Mouse (Mus musculus) CD4-positive, CD25-positive, alpha-beta regulatory T cell, adult 4 months (primary cell): ENCODE measurements around the gene Rrnad1. TPM values are rescaled to one million over a fixed set of nuclear protein-coding genes. Genes with fewer than 3 reads are reported as not detected.
"Not testable (repeated sequence)": the region's sequence is repeated elsewhere in the genome, so short reads cannot be mapped to it uniquely, and the experiment has no call there.

Source experiments
- ATAC-seq: one replicate; pipeline ENCODE4 v1.8.0; 2017
- polyA plus RNA-seq, 2 experiments: library from polyadenylated mRNA; unstranded; fragments of 100-300 nt; shearing (Covaris generic); gene quantifications; one replicate each; pipeline ENCODE4 v1.2.1; 2017

The Rrnad1 gene
- polyA plus RNA-seq, 2 experiments from 2014 or later = 24.4 to 28.2 TPM

DNA sequence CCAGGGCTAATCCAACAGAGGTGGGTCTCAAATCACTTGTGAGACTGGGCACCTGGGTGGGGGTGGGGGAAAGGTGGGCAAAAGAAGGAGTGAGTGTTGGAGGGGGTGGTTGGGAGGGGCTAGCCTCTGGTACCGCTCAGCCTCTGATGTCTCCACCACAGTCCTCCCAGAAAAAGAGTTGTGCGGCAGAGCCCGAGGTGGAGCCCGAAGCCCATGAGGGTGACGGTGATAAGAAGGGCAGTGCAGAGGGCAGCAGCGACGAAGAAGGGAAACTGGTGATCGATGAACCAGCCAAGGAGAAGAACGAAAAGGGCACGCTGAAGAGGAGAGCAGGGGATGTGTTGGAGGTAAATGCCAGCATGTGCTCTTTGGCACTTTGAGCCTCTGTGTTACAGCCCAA, 16.6 kb downstream of the Rrnad1 start:
- no peak for ATAC-seq

DNA sequence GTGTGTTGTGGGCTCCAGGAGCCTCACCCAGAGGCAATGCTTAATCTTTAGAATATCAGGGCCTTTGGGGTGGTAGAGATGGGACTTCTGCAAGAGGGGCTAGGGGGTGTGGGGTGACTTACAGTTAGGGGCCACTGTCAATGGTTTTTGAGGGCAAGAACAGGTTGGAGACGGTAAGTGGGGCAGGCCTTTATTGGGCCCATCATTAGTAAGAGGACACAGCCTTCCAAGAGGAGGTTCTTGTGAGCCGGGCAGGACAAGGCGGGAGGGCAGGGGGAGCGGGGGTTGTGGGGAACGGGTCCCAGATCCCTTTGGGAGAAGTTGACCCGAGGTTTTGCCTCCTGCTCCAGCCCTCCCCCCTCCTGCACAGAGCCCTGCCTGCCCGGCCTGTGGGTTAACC, 17.0 kb downstream of the Rrnad1 start:
- no peak for ATAC-seq

DNA sequence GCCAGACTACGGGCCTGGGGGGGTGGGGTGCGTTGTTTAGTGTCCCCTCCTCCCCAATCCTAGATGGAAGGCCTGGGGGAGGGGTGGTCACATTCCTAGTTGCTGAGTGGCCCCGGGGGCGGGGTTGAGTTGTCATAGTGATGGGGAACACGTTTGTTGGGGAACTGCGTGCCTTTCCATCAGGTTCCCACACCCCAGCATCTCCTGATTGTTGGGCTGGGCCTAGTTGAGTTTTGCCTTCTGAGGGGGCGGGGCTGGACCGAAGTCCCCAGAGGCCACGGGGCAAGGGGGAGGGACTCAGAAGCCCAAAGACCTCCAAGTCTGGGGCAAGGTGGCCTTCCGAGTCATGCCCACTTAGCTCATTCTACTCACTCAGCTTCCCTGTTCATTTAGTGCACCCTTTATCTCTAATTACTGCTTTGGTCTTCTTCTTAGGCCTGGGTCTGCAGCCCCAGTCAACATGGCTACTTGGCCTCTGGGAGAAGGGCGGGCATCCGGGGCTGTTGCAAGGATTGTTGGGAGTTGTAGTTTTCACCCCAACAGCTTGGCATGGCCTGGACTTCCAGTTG, 19.9 kb downstream of the Rrnad1 start:
- no peak for ATAC-seq

DNA sequence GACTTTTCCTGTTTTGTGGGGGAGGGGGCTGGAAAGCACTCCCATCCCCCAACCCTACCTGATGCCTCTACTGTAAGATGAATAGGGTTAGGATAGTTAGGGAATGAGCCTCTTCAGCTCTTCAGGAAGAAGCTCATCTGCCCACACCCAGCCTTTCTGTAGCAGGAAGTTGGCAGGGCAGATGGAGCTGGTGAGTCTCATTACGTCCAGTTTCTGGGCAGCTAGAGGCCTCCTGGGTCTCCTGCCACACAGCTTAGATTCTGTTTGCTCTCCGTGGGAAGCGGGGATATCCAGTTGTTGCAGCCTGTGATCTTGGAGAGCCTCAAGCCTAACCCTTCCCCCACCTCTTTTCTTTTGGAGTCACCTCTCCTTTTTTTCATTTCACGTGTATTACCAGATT, 20.6 kb downstream of the Rrnad1 start:
- no peak for ATAC-seq

DNA sequence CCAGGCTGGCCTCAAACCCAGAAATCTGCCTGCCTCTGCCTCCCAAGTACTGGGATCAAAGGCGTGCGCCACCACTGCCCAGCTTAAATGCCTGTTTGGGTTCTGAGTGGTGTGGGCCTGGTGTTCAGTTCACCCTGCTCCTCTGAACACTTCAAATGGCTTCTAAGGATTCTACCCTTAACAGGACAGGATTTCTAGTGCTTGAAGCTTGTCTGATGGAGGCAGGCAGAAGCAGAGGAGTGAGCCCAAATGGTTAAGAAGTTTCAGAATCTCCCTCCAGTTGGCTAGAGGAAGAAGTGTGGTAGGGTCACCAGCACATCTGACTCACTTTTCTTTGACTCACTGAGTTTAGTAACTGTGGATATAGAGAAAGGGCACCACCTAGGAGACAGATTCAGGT, 21.1 kb downstream of the Rrnad1 start:
- ATAC-seq = no peak

DNA sequence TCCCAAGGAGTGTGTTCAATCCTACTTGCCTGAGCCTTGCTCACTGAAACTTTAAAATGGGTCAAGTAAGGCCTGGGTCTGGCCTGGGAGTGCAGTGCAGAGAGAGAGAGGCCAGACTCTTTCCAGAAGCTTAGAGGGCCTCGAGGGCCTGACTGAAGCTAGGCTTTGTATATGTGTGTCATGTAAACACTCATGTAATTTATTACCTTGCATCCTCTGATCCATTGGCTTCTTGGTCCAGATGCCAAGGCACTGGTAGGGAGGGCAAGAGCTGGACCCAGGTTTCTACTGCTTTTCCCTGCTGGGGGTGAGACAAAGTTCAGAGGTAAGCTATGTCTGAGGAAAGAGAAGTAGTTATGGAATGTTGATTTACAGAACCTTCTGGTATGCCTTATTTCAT, 22.6 kb downstream of the Rrnad1 start:
- no peak for ATAC-seq

DNA sequence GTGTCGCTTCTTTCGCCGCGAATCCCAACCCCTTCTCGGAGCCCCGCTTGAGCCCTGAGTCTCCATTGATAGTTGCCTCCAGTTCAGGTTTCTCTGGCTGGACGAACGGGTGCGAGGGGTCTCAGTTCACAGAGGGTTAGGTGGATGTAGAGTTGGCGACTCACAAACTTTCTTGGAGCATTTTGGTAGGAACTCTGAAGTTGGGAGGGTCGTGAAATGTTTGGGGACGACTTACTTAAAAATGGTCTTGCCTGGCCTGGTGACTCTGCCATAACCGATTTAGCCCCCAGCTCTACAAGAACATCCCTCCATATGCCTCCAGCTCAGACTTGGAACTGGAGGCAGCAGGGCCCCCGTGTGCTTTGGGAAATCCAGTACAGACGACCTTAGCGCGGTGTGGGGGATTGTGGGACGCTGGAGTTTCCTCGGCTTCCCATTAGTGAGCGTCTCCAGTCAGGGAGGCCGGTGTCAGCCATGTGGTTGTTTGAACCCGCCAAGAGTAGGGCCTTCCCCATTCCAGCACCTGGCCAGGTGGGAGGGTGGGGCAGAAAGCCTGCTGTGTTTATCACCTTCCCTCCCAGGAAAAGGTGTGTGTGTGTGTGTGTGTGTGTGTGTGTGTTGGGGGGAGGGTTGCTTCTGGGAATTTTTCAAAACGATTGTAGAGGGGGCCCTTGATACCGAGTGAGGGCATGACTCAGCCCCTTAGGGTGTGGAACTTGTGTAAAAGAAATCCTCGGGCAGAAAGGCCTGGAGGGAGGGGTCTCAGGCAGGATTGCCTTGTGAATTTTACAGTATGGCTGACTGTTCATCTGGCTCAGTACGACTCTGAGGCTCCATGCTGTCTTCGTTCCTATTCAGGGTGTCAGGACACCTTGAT, 23.3 kb downstream of the Rrnad1 start:
- no peak for ATAC-seq

DNA sequence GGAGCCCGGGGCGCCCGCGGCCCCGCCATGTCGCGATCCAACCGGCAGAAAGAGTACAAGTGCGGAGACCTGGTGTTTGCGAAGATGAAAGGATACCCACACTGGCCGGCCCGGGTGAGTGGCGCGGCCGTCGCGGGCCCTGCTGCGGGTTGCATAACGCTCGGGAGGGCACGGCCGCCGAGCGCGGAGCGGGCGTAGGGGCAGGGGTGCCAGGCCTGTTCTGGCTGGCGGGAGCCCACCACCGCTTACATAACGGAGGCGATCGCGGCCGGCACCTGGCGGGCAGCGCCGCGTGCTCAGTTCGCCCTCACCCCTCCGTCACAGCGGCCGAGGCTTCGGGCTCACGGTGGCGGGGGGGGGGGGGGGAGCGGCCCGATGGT, 23.9 kb downstream of the Rrnad1 start:
- ATAC-seq = no peak

DNA sequence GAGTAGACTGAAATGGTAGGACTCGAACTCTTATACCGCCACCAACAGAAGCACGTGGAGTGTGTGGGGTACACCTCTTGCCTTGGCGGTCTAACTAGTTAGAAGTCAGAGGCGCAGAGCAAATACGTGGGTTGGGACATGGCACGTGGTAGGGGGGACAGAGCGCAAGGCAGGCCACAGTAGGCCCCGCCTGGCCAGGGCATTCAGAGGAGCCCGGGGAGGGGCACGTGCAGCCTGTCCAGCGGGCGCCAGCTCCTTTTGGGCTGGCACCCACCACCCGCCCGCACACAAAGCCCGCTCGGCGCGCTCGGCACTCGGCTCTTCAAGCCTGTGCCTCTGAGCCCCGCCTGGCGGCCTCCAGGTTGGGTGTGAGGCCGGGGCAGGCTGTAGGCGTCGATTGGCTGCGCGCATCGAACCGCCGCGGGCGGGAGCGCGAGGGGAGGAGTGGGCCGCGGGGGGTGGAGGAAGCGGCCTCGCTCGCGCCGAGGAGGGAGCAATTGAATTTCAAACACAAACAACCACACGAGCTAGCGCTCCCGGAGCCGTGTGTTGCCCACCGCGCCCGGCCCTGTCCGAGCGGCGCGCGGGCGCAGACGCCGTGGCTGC, 24.5 kb downstream of the Rrnad1 start, which contains the start of gene Hdgf:
Hdgf (plus strand) TSS at position 442 of the 606 bp plus-strand sequence.
- ATAC-seq = peak; percentile 96

DNA sequence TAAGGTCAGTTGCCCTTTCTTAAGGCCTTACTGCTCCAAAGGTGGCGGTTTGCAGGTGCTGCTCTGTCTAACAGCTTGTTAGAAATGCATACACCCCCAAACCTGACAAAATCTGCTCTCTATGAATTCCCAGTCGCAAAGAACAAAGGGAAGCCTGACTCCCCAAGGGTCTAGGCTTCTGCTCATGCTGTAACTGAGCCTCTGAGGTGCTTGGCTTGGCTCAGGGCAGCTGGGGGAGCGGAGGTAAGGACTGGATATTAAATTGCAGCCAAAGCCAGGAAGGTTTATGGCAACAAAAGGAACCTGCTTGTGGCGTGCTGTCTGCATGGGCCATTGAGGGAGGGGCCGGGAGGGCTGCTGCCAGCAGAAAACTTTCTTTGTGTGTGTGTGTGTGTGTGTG, 26.7 kb downstream of the Rrnad1 start:
- ATAC-seq = no peak

DNA sequence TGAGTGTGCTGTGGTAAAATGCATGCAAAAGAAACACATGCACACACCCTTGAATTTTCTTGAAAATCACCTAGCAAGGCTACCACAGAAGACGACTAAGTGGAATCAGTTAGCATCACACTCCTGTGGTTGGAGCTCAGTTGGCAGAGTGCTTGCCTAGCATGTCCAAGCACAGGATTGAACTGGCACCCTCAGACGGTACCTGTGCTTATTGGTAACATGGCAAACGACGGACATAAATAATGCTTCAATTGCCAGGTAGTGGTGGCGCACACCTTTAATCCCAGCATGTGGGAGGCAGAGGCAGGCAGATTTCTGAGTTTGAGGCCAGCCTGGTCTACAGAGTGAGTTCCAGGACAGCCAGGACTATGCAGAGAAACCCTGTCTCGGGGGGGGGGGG, 28.6 kb downstream of the Rrnad1 start:
- ATAC-seq = not testable (repeated sequence)

DNA sequence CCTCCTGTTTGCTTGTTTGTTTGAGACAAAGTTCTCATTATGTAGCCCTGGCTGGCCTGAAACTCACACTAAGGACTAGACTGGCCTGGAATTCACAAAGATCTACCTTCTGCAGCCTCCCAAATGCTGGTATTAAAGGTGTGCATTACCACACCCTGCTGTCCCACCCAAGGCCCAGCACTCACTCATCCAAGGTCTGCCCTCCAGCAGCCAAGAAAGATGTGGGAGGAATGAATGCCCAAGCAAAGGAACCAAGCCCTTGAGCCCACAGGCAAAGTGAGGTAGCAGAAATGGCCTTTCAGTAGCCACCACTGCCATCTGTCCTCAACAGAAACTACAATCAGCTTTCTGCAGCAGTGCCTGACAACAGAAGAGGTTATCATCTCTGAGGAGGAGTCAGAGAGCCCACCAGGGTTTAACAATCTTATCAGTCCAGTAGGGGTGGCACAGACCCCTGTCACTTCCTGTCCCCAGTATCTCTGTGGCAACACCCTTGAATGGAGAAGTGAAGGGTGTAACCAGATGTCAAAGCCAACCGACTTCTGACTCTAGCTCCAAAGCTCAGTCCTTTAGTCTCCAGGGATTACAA, 29.4 kb downstream of the Rrnad1 start:
- no peak for ATAC-seq

DNA sequence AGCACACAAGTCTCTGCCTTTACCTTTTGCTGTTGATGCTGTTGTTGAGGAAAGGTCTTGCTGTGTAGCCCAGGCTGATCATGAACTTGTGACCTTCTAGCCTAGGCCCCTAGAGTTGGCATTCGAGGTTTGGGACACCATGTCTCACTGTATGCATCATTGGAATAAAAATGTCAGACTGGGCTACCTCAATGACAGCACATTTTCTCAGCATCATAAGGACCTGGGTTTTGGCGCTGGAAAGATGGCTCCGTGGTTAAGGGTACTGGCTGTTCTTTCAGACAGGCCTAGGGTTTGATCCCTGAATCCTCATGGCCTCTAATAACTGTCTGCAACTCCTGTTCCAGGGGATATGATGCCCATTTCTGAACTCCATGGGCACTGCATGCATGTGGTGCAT, 30.7 kb downstream of the Rrnad1 start:
- ATAC-seq = no peak

DNA sequence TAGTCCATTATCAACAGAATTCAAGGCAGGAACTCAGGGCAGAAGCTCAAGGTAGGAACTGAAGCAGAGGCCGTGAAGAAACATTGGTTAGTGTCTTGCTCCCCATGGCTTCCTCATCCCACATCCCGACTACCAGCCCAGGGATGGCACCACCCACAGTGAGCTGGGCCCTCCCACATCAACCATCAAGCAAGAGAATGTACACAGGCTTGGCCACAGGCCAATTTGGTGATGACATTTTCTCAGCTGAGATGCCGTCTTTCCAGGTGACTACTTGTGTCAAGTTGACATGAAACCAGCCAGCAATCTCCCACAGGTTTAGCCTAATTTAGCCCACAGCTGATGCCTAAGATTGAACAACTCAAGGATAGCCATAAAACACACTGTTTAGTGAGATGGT, 31.3 kb downstream of the Rrnad1 start:
- ATAC-seq = no peak

DNA sequence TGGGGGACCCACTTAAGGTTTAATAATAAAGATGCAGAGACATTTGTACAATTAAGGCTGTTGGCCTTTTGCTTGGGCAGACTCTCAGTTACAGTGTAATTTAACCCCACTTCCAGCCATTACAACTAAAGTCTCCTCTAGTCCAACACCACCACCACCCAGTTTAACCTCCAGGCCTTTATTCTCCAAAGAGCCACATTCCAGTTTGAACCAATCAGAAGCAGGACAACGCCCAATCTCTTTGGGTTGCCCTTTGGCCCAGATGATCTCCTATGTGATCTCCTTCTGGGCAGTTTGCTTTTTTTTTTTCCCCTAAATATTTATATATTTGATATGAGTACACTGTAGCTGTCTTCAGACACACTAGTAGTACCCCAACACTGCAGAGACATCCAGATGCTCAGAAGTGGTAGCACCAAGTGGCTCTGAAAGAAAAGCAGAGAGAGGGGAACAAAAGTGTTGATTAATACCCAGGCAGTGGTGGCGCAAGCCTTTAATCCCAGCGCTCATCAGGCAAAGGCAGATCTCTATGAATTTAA, 37.1 kb downstream of the Rrnad1 start:
- no peak for ATAC-seq

DNA sequence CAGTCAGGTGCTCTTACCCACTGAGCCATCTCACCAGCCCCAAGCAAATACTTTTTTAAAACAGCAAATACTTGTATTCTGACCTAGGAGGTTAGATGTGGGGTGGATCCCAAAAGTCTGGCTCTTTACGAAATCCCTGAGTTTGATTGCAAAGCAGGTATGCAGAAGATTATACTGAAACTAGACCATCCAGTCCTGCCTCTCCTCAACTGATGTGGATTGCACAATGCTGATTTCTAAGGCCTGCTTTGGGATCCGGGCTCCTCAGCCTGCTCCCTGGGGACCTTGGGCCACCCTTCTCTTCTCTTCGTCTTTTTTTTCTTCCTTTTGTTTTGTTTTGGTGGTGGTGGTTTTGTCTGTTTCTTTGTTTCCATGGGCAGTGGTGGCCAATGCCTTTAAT, 39.0 kb downstream of the Rrnad1 start:
- no peak for ATAC-seq

DNA sequence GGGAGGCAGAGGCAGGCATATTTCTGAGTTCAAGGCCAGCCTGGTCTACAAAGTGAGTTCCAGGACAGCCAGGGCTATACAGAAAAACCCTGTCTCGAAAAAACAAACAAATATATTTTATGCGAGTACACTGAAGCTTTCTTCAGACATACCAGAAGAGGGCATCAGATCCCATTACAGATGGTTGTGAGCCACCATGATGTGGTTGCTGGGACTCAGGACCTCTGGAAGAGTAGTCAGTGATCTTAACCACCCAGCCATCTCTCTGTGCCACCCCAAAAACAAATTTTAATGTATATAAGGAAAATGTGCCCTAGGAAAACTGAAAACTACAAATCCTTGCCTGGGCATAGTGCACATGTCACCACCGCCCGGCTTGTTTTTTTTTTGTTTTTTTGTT, 43.1 kb downstream of the Rrnad1 start:
- not testable (repeated sequence) for ATAC-seq

DNA sequence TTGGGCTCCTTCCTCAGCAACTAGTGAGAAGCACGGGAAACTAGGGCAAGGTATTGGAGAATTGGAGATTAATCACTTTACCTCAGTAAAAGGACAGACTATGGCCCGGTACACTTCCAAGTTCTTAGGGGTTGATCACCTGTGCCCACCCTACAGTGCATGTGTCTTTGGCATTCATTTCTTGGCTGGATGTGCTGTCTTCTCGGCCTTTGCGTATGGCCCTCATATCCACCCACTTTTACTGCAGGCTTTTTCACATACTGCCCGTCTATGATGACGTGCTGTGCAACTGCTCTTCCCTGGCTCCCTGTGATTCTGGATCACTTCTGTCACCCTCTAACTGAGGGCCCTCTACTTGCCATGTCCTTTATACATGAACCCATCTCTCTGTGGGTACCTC, 44.1 kb downstream of the Rrnad1 start:
- ATAC-seq = no peak

DNA sequence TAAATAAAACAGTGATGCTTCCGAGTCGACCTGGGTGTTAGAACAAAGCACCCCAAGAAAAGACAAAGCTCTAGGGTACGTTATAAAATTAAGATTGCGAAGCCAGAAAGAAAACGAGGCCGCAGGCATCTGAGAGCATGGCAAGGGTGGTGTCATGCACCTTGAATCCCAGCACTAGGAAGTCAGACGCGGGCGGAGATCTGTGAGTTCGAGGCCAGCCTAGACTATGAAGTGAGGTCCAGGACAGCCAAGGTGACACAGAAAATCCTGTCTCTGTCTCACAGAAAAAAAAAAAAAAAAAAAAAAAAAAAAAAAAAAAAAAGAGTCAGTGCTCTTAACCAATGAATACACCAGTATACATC, 44.5 kb downstream of the Rrnad1 start:
- ATAC-seq = no peak

DNA sequence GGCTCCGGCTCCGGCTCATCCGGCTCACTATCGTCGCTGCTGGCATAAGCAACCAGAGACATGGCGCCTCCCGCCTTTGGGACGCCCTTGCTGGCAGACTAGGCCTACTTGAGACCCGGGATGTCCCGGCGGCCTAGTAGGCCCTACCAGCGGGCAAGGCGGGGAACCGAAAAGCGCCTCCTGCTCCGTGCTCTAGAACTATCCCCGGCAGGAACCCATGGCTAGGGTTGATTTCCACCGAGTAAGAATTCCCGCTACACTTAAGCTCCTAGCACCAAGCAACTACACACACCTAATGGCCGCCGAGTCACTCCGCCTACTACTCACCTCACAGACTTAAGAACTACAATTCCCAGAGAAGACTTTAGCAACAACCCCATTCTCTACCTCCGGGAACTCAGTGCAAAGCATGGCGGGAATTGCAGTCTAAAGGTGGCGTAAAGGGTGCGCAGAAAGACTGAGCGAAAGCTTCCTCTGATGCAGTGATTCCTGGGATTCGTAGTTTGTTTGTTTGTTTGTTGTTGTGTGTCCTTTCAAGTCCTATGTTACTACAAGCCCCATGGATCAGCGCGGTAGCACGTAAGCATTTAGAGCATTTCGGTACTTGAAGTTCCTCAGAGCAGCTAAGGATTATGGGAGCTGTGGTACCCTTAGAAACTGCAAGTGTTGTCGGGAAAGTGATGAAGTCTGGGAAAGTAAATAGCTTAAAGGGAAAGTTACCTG, 45.1 kb downstream of the Rrnad1 start, which contains the start of gene Prcc:
Prcc (minus strand) TSS at position 328 of the 723 bp plus-strand sequence.
- peak; percentile 93 for ATAC-seq

DNA sequence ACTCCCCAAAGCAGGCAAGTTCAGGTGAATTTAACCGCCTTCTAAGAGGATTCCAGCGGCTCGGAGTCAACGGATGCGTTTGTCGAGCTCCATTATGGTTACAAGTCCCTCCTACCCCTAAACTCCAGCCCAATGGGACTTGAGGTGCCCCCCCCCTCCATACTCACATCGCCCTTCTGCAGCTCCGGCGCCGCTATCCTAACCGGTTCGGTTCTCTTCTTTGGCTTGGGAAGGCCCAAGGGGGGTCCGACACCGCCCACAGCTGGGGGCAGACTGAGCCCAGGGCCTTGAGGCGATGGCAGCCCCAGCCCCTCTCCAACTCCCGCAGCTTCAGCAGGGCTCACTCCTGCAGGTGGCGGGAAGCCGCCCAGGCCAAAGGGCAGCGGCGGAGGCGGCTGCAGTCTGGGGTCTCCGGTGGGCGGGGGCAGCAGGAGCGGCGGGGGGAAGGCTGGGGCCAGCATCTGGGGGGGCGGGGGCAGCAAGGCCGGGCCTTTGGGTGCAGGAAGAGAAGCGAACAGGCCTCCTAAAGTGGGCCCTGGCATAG, 45.7 kb downstream of the Rrnad1 start:
- ATAC-seq = no peak

DNA sequence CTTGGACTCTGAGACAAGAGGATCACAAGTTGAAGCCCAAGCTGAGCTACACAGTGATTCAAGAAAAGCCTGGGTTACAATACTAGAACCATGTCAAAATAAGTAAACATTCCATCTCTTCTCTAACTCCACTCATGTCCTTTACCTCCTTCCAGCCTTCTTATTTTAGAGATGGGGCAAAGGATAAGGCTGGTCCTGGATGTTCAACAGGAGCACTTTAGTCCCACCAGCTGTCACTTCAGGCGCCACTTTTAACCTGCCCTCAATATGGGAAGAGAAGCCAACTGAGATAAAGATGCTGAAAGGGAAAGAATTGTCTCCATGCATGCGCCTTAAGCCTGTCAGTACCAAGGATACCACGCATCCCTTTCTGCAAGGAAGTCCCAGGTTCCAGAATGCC, 46.2 kb downstream of the Rrnad1 start:
- no peak for ATAC-seq
